Mouse (Mus musculus) ZHBTc4 (cell line): ENCODE results near the gene Bcl11a.
A peak's percentile ranks its signal among the peaks of the same experiment; 100 is the strongest.

Source experiments
- DNase-seq: peaks from one replicate; pipeline ENCODE4 v3.0.0-alpha.2; 2011; ENCODE audit warnings: low read depth, low spot score

Gene Bcl11a

GRCm38 (mm10) chr11:24202641-24203361 is 124.9 kb downstream of the Bcl11a start:
- peak; percentile 78 for DNase-seq

DNA sequence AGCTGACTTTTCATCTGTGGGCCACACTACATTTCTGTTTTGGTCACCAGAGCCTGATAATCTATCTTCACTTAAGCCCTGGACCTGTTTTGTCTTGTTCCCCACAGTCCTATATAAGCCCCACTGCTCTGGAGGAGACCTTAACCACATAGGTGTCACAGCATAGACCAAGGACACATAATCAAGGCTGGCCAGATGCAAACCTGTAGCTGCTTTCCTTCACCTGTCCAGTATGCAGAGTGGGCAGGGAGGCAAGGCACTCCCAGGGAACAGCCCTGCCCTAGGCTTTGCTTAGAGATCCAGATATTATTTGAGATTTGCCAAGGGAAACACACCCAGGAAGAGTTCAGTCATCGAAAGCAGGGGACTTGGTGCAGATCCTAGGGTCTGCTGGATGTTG is 125.6 kb downstream of the Bcl11a start:
- no peak for DNase-seq

DNA sequence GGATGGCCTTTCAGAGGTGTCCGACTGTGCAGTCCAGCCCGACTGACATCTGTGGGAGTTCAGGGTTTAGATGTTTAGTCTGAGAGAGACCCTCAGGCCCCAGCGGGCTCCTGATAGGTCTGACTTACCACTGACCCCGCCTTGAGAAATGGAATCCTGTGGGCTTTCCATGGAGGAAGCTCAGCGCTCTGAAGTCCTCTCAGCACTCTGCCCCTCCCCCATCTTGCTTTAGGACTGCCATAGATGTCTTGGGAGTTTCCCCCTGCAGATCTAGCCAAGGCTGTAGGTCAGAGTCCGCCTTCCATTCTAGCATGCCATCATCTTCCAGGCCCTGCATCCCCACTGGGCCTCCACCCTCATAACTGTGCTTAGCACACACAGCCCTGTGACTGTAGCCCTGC is 131.1 kb downstream of the Bcl11a start:
- DNase-seq: peak; percentile 50

DNA sequence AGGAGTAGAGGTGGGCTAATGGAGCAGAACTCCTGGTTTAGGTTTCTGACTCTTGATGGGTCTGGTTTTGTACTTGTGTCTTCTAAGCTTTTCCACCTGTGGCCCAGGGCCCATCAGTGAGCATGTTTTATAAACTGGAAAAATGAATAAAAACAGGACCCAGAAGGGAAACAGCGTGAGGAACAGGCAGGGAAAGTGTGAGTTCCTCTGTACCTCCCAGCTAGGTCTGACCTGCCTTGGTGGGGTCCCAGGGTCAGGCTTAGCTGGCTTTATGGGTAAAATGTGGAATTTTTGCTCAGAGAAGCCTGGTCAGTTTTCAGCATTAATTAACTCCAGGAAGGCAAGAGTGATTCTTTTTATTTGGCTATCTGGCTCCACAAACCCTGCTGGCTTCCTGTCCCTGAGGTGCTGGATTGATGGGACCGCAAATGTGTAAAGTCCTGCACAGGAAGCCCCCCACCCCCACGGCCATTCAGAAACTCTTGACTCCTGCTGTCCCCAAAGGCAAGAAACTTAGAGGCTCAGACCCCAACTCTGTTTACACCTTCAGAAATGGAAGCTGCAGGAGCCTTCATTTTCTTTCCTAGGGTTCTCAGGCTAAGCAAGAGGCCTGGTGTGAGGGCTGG is 136.8 kb downstream of the Bcl11a start:
- DNase-seq: no peak

DNA sequence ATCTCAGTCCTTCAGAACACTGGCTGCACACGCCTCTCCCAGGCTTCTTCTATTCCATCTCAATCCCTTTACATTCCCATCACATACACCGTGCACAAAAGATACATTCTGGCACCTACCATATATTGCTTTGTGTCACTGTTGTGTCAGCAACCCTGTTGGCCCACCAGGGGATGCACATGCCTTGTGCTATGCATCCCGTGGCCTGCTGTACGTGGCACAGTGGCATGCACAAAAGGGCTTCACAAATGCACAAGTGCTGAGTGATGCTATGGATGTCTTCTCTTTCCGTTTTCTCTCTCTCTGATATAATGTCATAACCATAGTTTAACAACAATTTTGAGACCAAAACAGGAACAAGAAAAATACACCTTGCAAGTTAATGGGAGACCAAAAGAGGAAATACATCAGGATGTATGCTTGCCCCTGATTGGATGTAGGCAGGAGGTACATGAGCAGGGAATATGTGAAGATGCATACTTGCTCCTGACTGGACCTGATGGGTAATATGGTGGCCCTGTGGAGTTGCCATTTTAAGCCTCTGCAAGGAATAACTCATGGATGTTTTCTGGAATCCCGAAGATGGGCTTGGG is 140.0 kb downstream of the Bcl11a start:
- no peak for DNase-seq

- DNase-seq: no peak
Measured at GRCm38 (mm10) chr11:24221601-24222307, 143.9 kb downstream of the Bcl11a start.
